Mouse (Mus musculus): Measurements from ENCODE around the gene Stard9.
"Not testable (repeated sequence)": the region's sequence is repeated elsewhere in the genome, so short reads cannot be mapped to it uniquely, and the experiment has no call there.

Gene Stard9

GRCm38 (mm10) chr2:120654693-120655092 is 25.8 kb downstream of the Stard9 start:
- ATAC-seq (ENCODE audit: low TSS enrichment): no peak

GRCm38 (mm10) chr2:120655905-120656304 is 27.0 kb downstream of the Stard9 start:
- no peak for ATAC-seq (ENCODE audit: low TSS enrichment)

GRCm38 (mm10) chr2:120656711-120657110 is 27.8 kb downstream of the Stard9 start:
- no peak for ATAC-seq (ENCODE audit: low TSS enrichment)

GRCm38 (mm10) chr2:120658486-120658885 is 29.6 kb downstream of the Stard9 start:
- ATAC-seq (ENCODE audit: low TSS enrichment): no peak

- ATAC-seq (ENCODE audit: low TSS enrichment): no peak
Observed at GRCm38 (mm10) chr2:120659318-120659717, 30.4 kb downstream of the Stard9 start.

- ATAC-seq (ENCODE audit: low TSS enrichment): no peak
Observed at GRCm38 (mm10) chr2:120660486-120661078, 31.7 kb downstream of the Stard9 start.

- no peak for ATAC-seq (ENCODE audit: low TSS enrichment)
Observed at GRCm38 (mm10) chr2:120662766-120663165, 33.8 kb downstream of the Stard9 start.

GRCm38 (mm10) chr2:120663491-120664154 is 34.7 kb downstream of the Stard9 start:
- peak; percentile 50; the same call in 1 of the 2 replicates for ATAC-seq (ENCODE audit: low TSS enrichment)

GRCm38 (mm10) chr2:120667446-120667845 is 38.5 kb downstream of the Stard9 start:
- no peak for ATAC-seq (ENCODE audit: low TSS enrichment)

GRCm38 (mm10) chr2:120670253-120670652 is 41.3 kb downstream of the Stard9 start:
- ATAC-seq (ENCODE audit: low TSS enrichment): peak; percentile 44; the same call in 1 of the 2 replicates

- not testable (repeated sequence) for ATAC-seq (ENCODE audit: low TSS enrichment)
Observed at GRCm38 (mm10) chr2:120681151-120681550, 52.2 kb downstream of the Stard9 start.

- ATAC-seq (ENCODE audit: low TSS enrichment): no peak
Observed at GRCm38 (mm10) chr2:120697767-120698166, 68.8 kb downstream of the Stard9 start.

GRCm38 (mm10) chr2:120700379-120700885 is 71.5 kb downstream of the Stard9 start:
- ATAC-seq (ENCODE audit: low TSS enrichment): no peak

- ATAC-seq (ENCODE audit: low TSS enrichment): no peak
Observed at GRCm38 (mm10) chr2:120702675-120703074, 73.8 kb downstream of the Stard9 start.

GRCm38 (mm10) chr2:120707041-120707440 is 78.1 kb downstream of the Stard9 start:
- no peak for ATAC-seq (ENCODE audit: low TSS enrichment)

GRCm38 (mm10) chr2:120710154-120710553 is 81.2 kb downstream of the Stard9 start:
- ATAC-seq (ENCODE audit: low TSS enrichment): no peak

GRCm38 (mm10) chr2:120710948-120711347 is 82.0 kb downstream of the Stard9 start:
- ATAC-seq (ENCODE audit: low TSS enrichment): no peak

- no peak for ATAC-seq (ENCODE audit: low TSS enrichment)
Observed at GRCm38 (mm10) chr2:120713441-120713840, 84.5 kb downstream of the Stard9 start.

- no peak for ATAC-seq (ENCODE audit: low TSS enrichment)
Observed at GRCm38 (mm10) chr2:120718496-120718895, 89.6 kb downstream of the Stard9 start.

- no peak for ATAC-seq (ENCODE audit: low TSS enrichment)
Observed at GRCm38 (mm10) chr2:120720821-120721220, 91.9 kb downstream of the Stard9 start.

- ATAC-seq (ENCODE audit: low TSS enrichment): no peak
Observed at GRCm38 (mm10) chr2:120721911-120722310, 93.0 kb downstream of the Stard9 start.

GRCm38 (mm10) chr2:120722491-120722890 is 93.6 kb downstream of the Stard9 start:
- no peak for ATAC-seq (ENCODE audit: low TSS enrichment)

GRCm38 (mm10) chr2:120723621-120724020 is 94.7 kb downstream of the Stard9 start:
- no peak for ATAC-seq (ENCODE audit: low TSS enrichment)
